Mouse (Mus musculus) kidney, embryonic 14.5 days (tissue): ENCODE data around the gene Gm17657. TPM values are rescaled to one million over a fixed set of nuclear protein-coding genes. Genes with fewer than 3 reads are reported as not detected.

Experiments
- ATAC-seq: fragments of 200-750 bp; cut with Nextera tagmentation; 2 replicates; pipeline ENCODE4 v1.8.0; 2017; ENCODE audit warnings: moderate number of reproducible peaks, mild to moderate bottlenecking, moderate TSS enrichment, moderate library complexity; ENCODE audit not compliant: low FRiP score, low TSS enrichment
- H3K27ac ChIP-seq: fragments of 300-500 bp; sonication (generic); 2 replicates; pipeline ENCODE4 v1.5.1; 2014; ENCODE audit warnings: low read depth, mild to moderate bottlenecking, low read length, moderate library complexity, mixed read lengths
- H3K27me3 ChIP-seq: fragments of 300-500 bp; sonication (generic); 2 replicates; pipeline ENCODE4 v1.6.1; 2014; ENCODE audit warnings: mild to moderate bottlenecking, low read length; ENCODE audit not compliant: control insufficient read depth, insufficient read depth
- H3K36me3 ChIP-seq: fragments of 300-500 bp; sonication (generic); 2 replicates; pipeline ENCODE4 v1.6.1; 2014; ENCODE audit warnings: low read length, mixed read lengths; ENCODE audit not compliant: control insufficient read depth, insufficient read depth
- H3K4me1 ChIP-seq: fragments of 300-500 bp; sonication (generic); 2 replicates; pipeline ENCODE4 v1.6.1; 2014; ENCODE audit warnings: low read length, mixed read lengths; ENCODE audit not compliant: control insufficient read depth, insufficient read depth
- H3K4me2 ChIP-seq: fragments of 300-500 bp; sonication (generic); replicated peaks from 2 replicates; pipeline ENCODE4 v1.6.1; 2014; ENCODE audit warnings: low read depth, mild to moderate bottlenecking, low read length
- H3K4me3 ChIP-seq: fragments of 300-500 bp; sonication (generic); 2 replicates; pipeline ENCODE4 v1.5.1; 2014; ENCODE audit warnings: mild to moderate bottlenecking, low read length
- H3K9ac ChIP-seq: fragments of 300-500 bp; sonication (generic); 2 replicates; pipeline ENCODE4 v1.6.1; 2014; ENCODE audit warnings: low read depth, mild to moderate bottlenecking, low read length, moderate library complexity
- H3K9me3 ChIP-seq: fragments of 300-500 bp; sonication (generic); 2 replicates; pipeline ENCODE4 v1.6.1; 2016; ENCODE audit warnings: low read length; ENCODE audit not compliant: control insufficient read depth
- WGBS: fragments of 180-500 bp; shearing (Covaris S2); extraction: QIAGEN DNeasy Blood & Tissue Kit; methylation state at CpG from one replicate; pipeline ENCODE4 v1.1.7; 2014; 5-methylcytosine and 5-hydroxymethylcytosine counted together
- polyA plus RNA-seq: library from polyadenylated mRNA; unstranded; fragments of >200 nt; fragmentation: Nextera tagmentation; extraction: Ambion mirVana; gene quantifications from 2 replicates; pipeline ENCODE4 v1.2.1, GENCODE M21; 2014

Gm17657 gene
- polyA plus RNA-seq, 1 experiment from 2014 or later: not detected

DNA sequence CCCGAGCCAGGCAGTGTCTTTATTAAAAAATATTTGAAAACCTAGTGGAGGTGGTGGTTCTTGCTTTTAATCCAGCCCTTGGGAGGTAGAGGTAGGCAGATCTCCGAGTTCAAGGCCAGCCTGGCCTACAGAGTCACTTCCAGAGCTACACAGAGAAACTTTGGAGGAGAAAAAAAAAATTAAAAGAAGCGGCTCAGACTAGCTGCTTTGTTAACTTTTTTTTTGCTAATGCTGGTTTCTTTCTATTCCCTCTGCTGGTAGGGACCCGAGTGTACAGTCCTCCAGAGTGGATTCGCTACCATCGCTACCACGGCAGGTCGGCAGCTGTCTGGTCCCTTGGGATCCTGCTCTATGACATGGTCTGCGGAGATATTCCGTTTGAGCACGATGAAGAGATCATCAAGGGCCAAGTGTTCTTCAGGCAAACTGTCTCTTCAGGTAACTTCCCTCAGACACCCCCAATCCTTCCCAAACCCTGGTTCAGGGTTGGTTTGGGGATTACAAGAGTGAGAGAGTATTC is 55.9 kb downstream of the Gm17657 start:
- Histone ChIP-seq H3K27me3 (no peaks in the 10 kb centered on the region), H3K9me3 (no peaks in the 10 kb centered on the region), H3K9ac (0 out of 2 replicates have a peak overlapping the region, but pooled peaks have one; percentile 13), H3K4me1 (peaks cover 18% of the 10 kb centered on the region; the same call in 1 of the 2 replicates), H3K27ac (no peak overlapping the region), H3K4me3 (peak overlapping the region; percentile 97; the same call in 1 of the 2 replicates), H3K36me3 (peaks cover 19% of the 10 kb centered on the region), H3K4me2 (peak overlapping the region; percentile 90; the same call in 1 of the 2 replicates)
- no peak for ATAC-seq
- WGBS: 78% methylated on average over 11 of the region's 11 CpGs

DNA sequence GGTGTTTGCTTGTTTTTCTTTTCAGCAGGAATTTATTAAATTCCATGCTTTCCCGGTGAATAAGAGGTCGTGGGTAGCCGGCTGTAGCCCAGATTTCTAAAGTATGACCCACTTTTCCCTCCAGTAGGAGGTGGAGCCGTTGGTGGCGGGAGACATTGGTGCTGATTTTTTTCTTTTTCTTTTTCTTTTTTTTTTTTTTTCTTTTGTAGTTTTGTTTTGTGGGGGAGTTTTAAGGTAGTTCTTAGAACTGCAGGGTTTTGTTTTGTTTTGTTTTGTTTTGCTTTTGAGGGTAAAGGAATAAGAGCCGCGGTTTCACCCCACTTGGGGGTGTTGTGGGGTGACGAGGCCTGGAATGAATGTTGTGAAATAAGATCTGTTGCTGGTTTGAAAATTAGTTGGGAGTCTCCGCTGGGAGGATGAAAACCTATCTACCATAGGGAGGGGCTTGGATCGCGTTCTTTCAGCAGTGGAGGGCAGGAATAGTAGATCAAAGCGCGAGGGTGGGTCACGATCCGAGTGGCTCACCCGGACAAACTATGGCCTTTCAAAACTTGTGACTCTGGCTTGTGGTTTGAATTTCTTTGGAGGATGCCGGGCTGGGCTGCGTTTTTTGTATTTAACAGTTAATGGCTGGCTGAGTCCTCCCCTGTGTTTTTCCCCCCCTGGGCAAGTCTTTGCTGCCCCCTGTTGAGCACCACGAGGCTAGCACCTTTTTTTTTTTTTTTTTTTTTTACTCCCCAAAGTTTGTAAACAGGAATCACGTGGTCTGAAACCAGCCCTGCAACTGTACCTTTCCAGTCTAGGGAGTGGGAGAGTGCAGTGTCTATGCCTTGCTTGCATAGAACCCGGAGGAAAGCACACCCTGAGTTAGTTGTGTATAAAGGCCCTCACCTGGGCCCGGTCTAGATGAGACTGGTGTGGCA is 56.9 kb downstream of the Gm17657 start:
- Histone ChIP-seq H3K4me3 (peak overlapping the region; percentile 97), H3K9ac (peak overlapping the region; percentile 80), H3K4me2 (peak overlapping the region; percentile 90), H3K4me1 (peaks cover 20% of the 10 kb centered on the region; the same call in 1 of the 2 replicates), H3K27me3 (no peaks in the 10 kb centered on the region), H3K27ac (peak overlapping the region; percentile 83; the same call in 1 of the 2 replicates), H3K36me3 (peaks cover 19% of the 10 kb centered on the region), H3K9me3 (no peaks in the 10 kb centered on the region)
- no peak for ATAC-seq
- WGBS: 2% methylated on average over 22 of the region's 22 CpGs

DNA sequence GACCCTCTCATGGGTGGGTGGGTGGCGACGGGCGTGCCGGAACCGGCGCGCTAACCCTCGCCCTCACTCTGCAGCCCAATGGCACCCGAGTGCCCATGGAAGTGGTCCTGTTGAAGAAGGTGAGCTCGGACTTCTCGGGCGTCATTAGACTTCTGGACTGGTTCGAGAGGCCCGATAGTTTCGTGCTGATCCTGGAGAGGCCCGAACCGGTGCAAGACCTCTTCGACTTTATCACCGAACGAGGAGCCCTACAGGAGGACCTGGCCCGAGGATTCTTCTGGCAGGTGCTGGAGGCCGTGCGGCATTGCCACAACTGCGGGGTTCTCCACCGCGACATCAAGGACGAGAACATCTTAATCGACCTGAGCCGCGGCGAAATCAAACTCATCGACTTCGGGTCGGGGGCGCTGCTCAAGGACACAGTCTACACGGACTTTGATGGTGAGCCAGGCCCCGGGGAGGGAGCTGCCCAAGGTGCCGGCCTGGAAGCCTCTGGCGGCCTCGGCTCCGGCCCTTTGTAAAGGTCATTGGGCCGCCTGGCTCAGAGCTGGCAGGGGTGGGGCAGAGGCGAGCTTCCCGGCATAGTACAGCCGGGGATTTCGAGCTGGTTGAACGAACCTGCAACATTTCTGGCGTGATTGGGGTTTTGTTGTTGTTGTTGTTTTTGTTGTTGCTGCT is 57.7 kb downstream of the Gm17657 start:
- ATAC-seq: 0 out of 2 replicates have a peak, but pooled peaks have one; percentile 0
- peaks cover 20% of the 10 kb centered on the region; the same call in 1 of the 2 replicates for H3K4me1 ChIP-seq
- H3K27ac ChIP-seq: peak overlapping the region; percentile 83; the same call in 1 of the 2 replicates
- H3K4me3 ChIP-seq: peak overlapping the region; percentile 97
- H3K9me3 ChIP-seq: no peaks in the 10 kb centered on the region
- peak overlapping the region; percentile 90 for H3K4me2 ChIP-seq
- H3K27me3 ChIP-seq: no peaks in the 10 kb centered on the region
- peak overlapping the region; percentile 80 for H3K9ac ChIP-seq
- H3K36me3 ChIP-seq: peaks cover 19% of the 10 kb centered on the region
- WGBS: under 1% methylated on average over 48 of the region's 48 CpGs

DNA sequence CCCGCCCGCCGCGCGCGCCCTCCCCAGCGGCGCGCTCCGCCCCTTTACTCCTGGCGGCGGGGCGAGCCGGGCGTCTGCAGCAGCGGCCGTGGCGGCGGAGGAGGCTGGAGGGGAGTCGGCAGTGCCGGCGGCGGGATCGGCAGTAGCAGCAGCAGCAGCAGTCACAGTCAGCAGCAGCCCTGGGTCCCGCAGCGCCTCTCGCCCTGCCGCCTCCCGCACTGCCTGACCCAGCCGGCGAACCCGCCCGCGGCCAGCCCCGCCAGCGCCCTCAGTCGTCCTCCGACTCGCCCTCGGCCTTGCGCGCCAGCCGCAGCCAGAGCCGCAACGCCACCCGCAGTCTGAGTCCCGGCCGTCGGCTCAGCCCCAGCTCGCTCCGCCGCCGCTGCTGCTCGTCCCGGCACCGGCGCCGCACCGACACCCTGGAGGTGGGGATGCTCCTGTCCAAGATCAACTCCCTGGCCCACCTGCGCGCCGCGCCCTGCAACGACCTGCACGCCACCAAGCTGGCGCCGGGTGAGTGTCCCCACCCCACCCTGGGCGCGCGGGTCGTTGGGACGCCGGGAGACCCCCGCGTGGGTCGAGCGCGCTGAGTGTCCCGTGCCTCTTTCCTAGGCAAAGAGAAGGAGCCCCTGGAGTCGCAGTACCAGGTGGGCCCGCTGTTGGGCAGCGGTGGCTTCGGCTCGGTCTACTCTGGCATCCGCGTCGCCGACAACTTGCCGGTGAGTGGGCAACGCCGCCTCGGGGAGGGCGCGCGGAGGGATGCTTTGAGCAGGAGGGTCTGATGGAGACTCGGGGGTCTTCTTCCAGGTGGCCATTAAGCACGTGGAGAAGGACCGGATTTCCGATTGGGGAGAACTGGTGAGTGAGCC is 58.5 kb downstream of the Gm17657 start, which contains the start of gene Pim1:
Gene Pim1, plus strand, starts transcription at position 41 of the 869 bp plus-strand sequence.
- peak within 1 kb of the TSS; percentile 80 for H3K9ac ChIP-seq
- H3K4me1 ChIP-seq: peaks cover 20% of the 10 kb centered on the region; the same call in 1 of the 2 replicates
- WGBS: under 1% methylated on average over 62 of the region's 99 CpGs
- H3K36me3 ChIP-seq: peaks cover 17% of the 10 kb centered on the region
- H3K4me3 ChIP-seq: peak within 1 kb of the TSS; percentile 97
- ATAC-seq: peak; percentile 0; the same call in 1 of the 2 replicates
- H3K9me3 ChIP-seq: no peaks in the 10 kb centered on the region
- peak within 1 kb of the TSS; percentile 91 for H3K27ac ChIP-seq
- peak within 1 kb of the TSS; percentile 94 for H3K4me2 ChIP-seq
- H3K27me3 ChIP-seq: no peaks in the 10 kb centered on the region

DNA sequence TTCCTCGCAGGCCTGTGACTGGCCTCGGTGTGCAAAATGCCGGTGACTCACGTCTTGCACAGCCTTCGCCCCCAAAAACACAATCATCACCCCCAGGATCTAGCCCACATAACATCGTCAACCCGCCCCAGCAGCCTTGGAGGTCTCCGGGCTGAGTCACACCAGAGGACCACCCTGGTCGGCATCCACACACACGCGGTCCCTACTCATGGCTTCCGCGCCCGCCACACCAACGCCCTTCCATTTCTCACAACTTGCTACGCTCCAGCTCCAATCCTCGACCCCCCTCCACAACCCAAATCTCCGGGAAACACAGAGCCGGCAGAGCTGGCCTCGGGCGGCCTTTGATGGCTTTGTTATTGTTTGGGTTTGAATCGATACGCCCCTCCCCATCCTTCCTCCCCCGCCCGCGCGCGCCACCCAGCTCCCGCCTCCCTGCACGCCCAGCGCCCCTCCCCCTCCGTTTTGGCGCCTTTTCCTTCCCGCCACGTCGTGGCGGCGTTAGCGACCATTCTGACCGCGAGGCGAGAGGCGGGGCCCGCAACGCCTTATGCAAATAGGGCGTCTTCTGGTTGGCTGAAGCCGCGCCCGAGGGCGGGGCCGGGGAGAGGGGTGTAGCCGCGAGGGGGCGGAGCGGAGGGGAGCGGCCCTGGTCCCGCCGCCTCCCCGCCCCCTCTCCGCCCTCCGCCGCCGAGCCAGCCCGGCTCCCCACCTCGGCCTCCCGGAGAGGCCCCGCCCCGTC is 59.3 kb downstream of the Gm17657 start:
- Histone ChIP-seq H3K27me3 (no peaks in the 10 kb centered on the region), H3K4me1 (peaks cover 20% of the 10 kb centered on the region; the same call in 1 of the 2 replicates), H3K27ac (peak overlapping the region; percentile 91), H3K4me2 (peak overlapping the region; percentile 94), H3K4me3 (peak overlapping the region; percentile 97), H3K9ac (peak overlapping the region; percentile 80), H3K36me3 (peaks cover 17% of the 10 kb centered on the region), H3K9me3 (no peaks in the 10 kb centered on the region)
- peak; percentile 93 for ATAC-seq
- under 1% methylated on average over 53 of the region's 68 CpGs for WGBS

DNA sequence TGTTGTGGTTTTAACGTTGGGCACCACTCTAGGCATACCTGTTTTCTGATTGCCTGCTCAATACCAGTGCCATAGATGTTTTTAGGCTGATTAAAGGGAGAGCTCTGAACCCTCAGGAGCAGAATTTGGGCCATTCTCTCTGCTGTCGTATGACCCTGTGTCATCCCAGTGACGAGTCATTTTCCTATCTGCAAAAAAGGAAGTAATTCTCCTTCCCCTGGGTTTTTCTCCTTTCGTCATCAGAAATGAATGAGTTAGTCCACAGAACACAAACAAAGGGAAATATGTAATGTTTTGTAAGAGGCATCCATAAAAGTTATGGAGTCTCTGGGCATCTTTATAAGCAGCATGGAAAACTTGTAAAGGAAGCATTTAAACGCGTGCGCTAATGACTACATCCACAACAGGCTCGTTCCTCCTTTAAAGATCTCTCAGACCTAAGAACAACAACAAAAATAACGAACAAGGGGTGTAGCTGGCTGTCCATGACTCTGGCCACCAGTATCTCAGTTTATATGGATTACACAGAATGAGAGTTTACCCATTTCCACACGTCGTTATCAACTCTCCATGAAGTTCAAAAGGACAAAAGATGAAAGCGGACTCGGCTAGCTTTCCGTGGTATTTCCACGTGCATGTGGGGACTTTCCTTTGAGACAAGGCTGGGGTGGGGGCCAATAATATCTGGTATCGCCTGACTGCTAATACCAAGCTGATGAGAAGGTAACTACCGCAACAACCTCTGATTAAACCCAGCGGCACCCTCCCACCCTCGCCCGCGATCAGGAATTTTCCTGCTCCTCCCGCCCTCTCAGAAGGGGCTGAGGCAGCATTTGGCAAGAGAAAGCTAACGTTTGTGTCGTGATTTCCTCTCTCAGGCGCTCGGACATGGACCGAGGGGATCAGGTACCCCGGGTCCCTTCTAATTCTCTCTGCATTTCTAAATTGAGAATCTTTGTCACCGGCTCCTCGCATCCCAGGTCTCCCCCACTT is 60.2 kb downstream of the Gm17657 start:
- H3K4me2 ChIP-seq: peak overlapping the region; percentile 94
- peaks cover 10% of the 10 kb centered on the region for H3K36me3 ChIP-seq
- peaks cover 20% of the 10 kb centered on the region; the same call in 1 of the 2 replicates for H3K4me1 ChIP-seq
- H3K27ac ChIP-seq: peak overlapping the region; percentile 91
- H3K9me3 ChIP-seq: no peaks in the 10 kb centered on the region
- no peak for ATAC-seq
- no peaks in the 10 kb centered on the region for H3K27me3 ChIP-seq
- H3K4me3 ChIP-seq: peak overlapping the region; percentile 97
- WGBS: 7% methylated on average over 30 of the region's 30 CpGs
- peak overlapping the region; percentile 77 for H3K9ac ChIP-seq
